Mouse (Mus musculus) adrenal gland, postnatal 14 days (tissue): ENCODE results near the gene Lamtor5. TPM values are rescaled to one million over a fixed set of nuclear protein-coding genes. Genes with fewer than 3 reads are reported as not detected.

Experiments
- total RNA-seq: library from RNA; stranded (reverse); gene quantifications from 2 replicates; pipeline ENCODE4 v1.2.3, GENCODE M21; 2021

Lamtor5 gene
- total RNA-seq, 1 experiment from 2014 or later = 81.7 TPM

Other genes starting within 250 kb of the Lamtor5 start
- gene Kcna3, start 242.7 kb upstream of the Lamtor5 start, total RNA-seq = 0.74 and 2.9 TPM in 2 replicates
- gene Kcna2, start 177.7 kb upstream of the Lamtor5 start, total RNA-seq = 1.4 and 4.0 TPM in 2 replicates
- gene Kcna10, start 95.8 kb upstream of the Lamtor5 start, total RNA-seq = not detected in 2 replicates
- not detected in 2 replicates for gene Cym, start 57.1 kb upstream of the Lamtor5 start, total RNA-seq
- not detected in 2 replicates for gene A630076J17Rik, start 48.2 kb upstream of the Lamtor5 start, total RNA-seq
- gene Prok1, start 39.2 kb upstream of the Lamtor5 start, total RNA-seq = 0.26 and 1.3 TPM in 2 replicates
- 0.44 and 0.49 TPM in 2 replicates for gene Slc16a4, start 12.4 kb downstream of the Lamtor5 start, total RNA-seq
- gene Rbm15, start 54.8 kb downstream of the Lamtor5 start, total RNA-seq = 37.3 and 41.1 TPM in 2 replicates
- 7.4 and 8.1 TPM in 2 replicates for gene Kcnc4, start 180.7 kb downstream of the Lamtor5 start, total RNA-seq
- gene Slc6a17, start 239.2 kb downstream of the Lamtor5 start, total RNA-seq = 3.1 and 3.3 TPM in 2 replicates